Mouse (Mus musculus): ENCODE results near the gene Cldn7. TPM values are rescaled to one million over a fixed set of nuclear protein-coding genes. Genes with fewer than 3 reads are reported as not detected.

Gene Cldn7
- total RNA-seq, 2 experiments from 2014 or later = 1.2 TPM; not detected in 1

GRCm38 (mm10) chr11:69990850-69991691 is 26.5 kb downstream of the Cldn7 start, which contains the start of gene Gabarap:
Gene Gabarap (plus strand): TSS chr11:69991143.
- peak; percentile 96 to 98 for DNase-seq

GRCm38 (mm10) chr11:69991711-69992110 is 27.1 kb downstream of the Cldn7 start:
- no peak for DNase-seq

- DNase-seq = no peak
These were observed 27.8 kb downstream of the Cldn7 start for GRCm38 (mm10) chr11:69992396-69992795.

- no peak for DNase-seq
These were observed 28.4 kb downstream of the Cldn7 start for GRCm38 (mm10) chr11:69992932-69993331.

- DNase-seq = no peak
These were observed 30.0 kb downstream of the Cldn7 start for GRCm38 (mm10) chr11:69994401-69995090.

- peak; percentile 98 to 99 for DNase-seq
These were observed 30.9 kb downstream of the Cldn7 start, which contains the start of gene Phf23 for GRCm38 (mm10) chr11:69995391-69995960. Gene Phf23 (plus strand): TSS chr11:69995777.

GRCm38 (mm10) chr11:69996161-69997061 is 31.8 kb downstream of the Cldn7 start:
- peak; percentile 74 to 86 for DNase-seq

GRCm38 (mm10) chr11:69997070-69997509 is 32.5 kb downstream of the Cldn7 start:
- peak; percentile 95 to 98 for DNase-seq

- DNase-seq = no peak
These were observed 34.2 kb downstream of the Cldn7 start for GRCm38 (mm10) chr11:69998567-69999491.

- DNase-seq = no peak
These were observed 35.1 kb downstream of the Cldn7 start for GRCm38 (mm10) chr11:69999666-70000065.

GRCm38 (mm10) chr11:70000396-70000898 is 35.9 kb downstream of the Cldn7 start, which contains the start of gene Dvl2:
Gene Dvl2 (plus strand): TSS chr11:70000595.
- DNase-seq = peak; percentile 93

- DNase-seq = no peak
These were observed 36.6 kb downstream of the Cldn7 start for GRCm38 (mm10) chr11:70001159-70001558.

- peak in 1 of 2 experiments; percentile 51 for DNase-seq
These were observed 37.3 kb downstream of the Cldn7 start for GRCm38 (mm10) chr11:70001865-70002264.

GRCm38 (mm10) chr11:70002471-70002870 is 37.9 kb downstream of the Cldn7 start:
- DNase-seq = no peak

GRCm38 (mm10) chr11:70005521-70005920 is 40.9 kb downstream of the Cldn7 start:
- no peak for DNase-seq

- peak in 1 of 2 experiments; percentile 39 for DNase-seq
These were observed 45.5 kb downstream of the Cldn7 start for GRCm38 (mm10) chr11:70010033-70010432.

GRCm38 (mm10) chr11:70010548-70010947 is 46.0 kb downstream of the Cldn7 start:
- no peak for DNase-seq

- no peak for DNase-seq
These were observed 46.4 kb downstream of the Cldn7 start for GRCm38 (mm10) chr11:70010961-70011360.

GRCm38 (mm10) chr11:70012931-70013330 is 48.4 kb downstream of the Cldn7 start:
- no peak for DNase-seq

- DNase-seq = no peak
These were observed 48.8 kb downstream of the Cldn7 start for GRCm38 (mm10) chr11:70013408-70013807.

All from adrenal gland, postnatal 36 days (tissue).